Mouse (Mus musculus) fibroblast of lung, adult 2 months (primary cell): ENCODE data around the gene Rnf11.
"Not testable (repeated sequence)": the region's sequence is repeated elsewhere in the genome, so short reads cannot be mapped to it uniquely, and the experiment has no call there.

Experiments
- DNase-seq: peaks from one replicate; pipeline ENCODE4 v3.0.0-alpha.2; 2011; ENCODE audit warnings: low read depth

Gene Rnf11

DNA sequence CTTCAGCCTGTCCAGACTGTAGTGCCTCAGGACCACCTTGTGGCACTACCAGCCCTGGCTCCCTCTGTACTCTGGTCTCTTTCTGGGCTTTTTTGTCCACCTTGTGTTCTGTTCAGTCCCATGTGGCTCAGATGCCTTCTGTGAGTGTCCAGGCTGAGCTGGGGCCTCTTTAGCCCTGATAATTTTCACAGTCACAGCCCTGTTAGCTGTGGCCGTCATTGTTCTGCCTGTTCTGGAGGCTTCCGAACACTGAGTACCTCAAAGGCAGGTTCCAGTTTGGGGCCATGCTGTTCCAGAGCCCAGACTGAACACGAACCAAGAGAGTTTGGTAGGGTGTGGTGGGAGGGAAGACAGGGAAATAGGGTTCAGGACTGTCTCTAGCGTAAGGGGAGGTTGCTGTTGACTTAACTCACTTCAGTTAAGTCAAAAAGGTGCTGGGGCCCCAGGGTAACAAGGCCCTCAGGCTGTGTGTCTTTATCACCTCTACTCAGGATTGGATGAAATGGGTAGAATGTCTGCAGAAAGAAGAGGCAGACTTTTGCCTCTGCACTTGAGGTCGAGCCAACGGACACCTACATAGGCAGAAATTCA, 73.1 kb downstream of the Rnf11 start:
- DNase-seq, result no peak

DNA sequence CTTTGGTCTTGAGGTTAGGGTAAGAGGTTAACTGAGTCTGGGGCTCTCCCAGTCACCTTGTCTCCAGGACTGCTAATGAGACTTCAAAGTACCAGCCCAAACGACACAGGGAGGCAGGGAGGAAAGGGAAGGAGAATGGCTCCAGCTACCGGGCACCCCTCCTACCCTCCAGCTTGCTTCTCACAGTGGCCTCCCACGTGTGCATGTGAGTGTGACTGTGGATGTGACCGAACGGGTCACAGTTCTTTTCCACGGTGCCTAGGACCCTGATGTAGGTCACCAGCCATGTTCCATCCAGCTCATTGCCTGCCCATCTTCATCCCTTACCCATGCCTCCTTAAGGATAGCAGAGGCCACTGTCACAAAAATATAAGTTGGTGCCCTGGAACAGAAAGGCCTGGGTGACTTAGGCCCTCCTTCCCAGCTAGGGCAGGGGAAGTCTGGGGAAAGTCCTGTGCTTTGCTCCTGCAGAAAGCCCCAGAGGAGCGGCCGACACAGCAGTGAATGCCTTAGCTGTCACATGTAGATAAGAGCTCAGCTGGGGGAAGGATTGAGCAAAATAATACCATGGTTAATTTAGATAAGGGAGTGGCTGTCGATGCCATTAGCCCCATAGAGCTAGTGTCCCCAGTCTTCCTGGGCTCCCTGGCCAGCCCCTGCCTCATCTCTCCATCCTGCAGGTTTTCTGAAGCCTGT, 73.7 kb downstream of the Rnf11 start:
- no peak for DNase-seq

DNA sequence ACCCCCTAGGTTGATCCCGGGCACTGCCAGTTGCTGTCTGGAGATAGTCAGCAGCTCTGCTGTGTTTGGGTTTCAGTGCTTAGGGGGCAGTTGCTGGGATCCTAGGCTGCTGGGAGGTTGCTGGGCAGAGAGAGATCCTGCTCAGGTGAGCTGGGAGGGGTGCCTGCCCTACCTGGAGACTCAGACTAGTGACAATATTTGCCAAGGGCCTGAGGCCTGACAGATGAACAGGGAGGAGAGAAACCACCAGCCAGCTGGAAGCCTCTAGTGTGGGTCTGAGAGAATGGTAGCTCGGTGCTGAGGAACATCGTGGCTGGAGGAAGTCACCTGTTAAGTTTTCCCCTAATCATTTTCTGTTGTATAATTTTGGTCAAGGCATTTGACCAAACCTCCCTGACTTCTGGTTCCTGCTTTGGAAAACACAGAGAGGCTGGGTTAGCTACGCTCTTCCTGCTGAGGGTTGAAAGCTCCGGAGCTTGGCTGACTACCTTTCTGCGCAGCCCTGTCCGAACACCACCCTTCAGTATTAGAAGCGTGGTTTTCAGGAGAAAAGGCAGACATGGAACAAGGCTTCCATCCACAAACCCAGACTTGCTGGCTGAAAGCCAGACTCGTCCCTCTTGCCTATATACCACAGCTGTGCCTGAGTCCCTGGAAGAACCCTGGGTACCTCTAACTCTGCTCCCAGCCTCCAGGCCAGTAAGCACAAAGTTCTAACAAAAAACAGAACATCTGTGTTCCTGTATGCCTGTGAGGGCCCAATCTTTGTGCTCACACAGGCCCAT, 76.6 kb downstream of the Rnf11 start:
- no peak for DNase-seq

DNA sequence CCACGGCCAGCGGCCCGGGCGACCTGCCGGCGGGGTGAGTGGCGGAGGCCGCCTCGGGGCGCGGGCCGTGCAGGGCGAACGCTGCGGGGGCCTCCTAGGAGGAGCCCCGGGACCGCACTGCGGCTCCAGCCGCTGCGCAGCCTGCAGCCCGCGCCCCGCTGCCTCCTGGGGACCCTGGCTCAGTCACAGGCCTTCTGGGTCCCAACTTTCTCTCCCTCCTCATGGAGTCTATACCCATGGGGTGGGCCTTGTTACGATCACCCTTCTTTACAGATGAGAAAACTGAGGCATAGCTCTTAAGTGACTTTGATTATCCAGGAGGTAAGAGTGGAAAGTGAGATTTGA, 77.4 kb downstream of the Rnf11 start:
- no peak for DNase-seq

DNA sequence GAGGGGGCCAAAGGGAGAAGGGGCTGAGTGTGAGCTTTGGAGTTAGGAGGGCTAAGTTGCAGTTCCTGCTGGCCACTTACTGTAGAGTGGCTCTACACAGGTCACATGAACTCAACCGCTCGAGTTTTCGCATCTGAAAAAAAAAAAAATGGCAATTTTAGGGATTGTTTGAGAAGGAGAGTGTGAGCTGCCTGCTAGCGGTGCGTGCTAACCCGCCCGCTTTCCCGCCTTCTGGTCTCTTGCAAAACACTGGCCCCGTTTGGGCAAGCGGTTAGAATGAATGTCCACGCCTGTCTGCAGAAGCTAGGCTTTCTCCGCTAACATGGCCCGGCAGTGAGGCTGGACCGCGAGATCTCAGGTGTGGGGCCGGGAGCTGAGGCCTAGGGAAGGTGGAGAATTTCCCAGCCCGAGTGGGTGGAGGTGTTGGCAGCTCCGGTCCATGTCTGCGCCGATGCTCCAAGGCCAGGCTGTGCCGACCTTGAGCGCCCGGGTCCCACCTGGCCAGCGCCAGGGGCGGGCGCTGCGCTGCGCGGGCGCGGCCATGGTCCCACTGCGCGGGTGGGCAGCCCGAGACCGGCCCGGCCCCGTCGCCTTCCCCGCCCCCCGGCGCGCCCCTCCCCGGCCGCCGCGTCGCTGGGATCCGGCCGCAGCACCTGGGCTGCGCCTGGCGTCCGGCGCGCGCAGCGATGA, 77.9 kb downstream of the Rnf11 start, which contains the start of gene Ttc39a:
Gene Ttc39a (plus strand): TSS at position 138 of the 690 bp plus-strand sequence.
- peak; percentile 20 for DNase-seq

DNA sequence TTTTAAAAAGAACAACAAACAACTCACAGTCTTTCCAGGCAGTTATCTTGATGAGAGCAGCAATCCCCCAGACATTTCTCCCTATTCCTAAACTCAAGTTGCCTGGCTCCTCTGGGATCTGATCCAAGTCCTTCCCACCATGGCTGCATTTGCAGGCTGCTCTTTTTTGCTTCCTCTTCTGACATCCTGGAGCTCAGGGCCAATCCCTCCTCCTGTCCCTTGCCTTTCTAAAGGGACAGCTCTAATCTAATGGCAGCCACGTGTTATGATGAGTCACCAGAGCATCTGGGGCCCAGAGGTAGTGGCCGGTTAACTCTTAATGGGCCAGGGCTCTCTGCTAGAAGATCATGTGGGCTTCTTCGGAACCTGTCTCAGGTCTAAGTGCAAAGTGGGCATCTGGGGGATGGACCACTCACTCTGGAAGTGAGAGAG, 78.5 kb downstream of the Rnf11 start:
- DNase-seq, result peak; percentile 27

DNA sequence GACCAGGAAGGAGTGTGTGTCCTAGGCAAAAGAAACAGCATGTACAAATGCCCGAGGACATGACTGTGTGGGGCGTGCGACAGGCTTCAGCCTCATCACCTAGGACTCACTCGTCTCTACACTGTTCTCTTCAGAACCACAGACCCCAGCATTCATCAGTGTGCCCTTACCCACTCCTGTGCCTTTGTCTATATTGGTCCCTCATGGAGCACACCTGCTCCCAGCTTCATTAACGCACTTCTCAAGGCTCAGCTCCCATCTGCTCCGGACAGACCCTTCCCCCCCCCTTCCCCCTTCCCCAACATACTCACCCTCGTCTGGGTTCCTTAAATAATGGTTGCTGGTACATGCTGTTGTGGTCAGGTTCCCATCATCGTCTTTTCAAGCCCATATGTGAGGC, 79.1 kb downstream of the Rnf11 start:
- DNase-seq, result no peak

DNA sequence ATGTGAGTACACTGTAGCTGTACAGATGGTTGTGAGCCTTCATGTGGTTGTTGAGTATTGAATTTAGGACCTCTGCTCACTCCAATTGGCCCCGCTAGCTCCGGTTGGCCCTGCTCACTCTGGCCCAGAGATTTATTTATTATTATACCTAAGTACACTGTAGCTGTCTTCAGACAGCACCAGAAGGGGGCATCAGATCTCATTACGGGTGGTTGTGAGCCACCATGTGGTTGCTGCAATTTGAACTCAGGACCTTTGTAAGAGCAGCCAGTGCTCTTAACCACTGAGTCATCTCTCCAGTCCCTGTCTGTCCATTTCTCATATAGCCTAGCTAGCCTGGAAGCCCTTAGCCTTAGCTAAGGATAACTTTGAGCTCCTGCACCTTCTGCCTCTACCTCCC, 79.6 kb downstream of the Rnf11 start:
- not testable (repeated sequence) for DNase-seq

DNA sequence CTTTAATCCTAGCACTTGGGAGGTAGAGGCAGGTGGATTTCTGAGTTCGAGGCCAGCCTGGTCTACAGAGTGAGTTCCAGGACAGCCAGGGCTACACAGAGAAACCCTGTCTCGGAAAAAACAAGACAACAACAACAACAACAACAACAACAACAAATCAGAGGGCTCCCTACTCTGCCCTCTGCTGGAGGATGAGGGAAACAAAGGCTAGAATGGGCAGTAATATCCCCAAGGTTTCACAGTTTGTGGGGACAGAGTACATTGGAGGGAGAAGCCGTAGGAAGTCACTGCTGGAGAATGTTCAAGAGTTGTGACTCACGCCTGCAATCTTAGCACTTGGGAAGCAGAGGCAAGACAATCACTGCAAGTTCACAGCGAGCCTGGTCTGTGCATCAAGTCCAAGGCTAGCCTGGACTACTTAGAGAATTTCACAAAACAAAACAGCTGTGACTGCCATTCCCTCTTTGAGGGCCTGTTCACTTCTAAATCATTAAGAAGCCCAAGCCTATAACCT, 83.3 kb downstream of the Rnf11 start:
- no peak for DNase-seq
